In genomic region chr13:68765896-68766578, GRCm38 (mm10) we compare ENCODE assay signal across 26 mouse cellular contexts.
DNase-seq lines count a peak whose midpoint lies in the region; ATAC-seq and TF ChIP-seq lines count a peak whose summit lies in the region.
"Had no signal": no experiment of that assay in that cellular context is flagged by ENCODE, and none has a peak within 500 bp of the region (broad histone marks: within the 10 kb centered on the region; RNA-seq: fewer than 3 reads in every experiment).

No protein-coding gene starts in this region.

- H3K4me3 ChIP-seq in heart, adult 2 months, result no peak overlapping the region
- no peak overlapping the region for H3K4me3 ChIP-seq in midbrain, postnatal 0 days (ENCODE audit: low read depth, low read length)
- H3K4me3 ChIP-seq in midbrain, embryonic 15.5 days, result no peak overlapping the region
- no peak overlapping the region for H3K4me3 ChIP-seq in embryonic fibroblast, embryonic 13.5 days (ENCODE audit: insufficient read depth, low read length)
- H3K4me3 ChIP-seq: forebrain, embryonic 13.5 days; heart, embryonic 13.5 days; hindbrain, embryonic 13.5 days; layer of hippocampus, adult 2 months; liver, embryonic 15.5 days; lung, embryonic 15.5 days; neural tube, embryonic 12.5 days had no signal

- ATAC-seq in midbrain, postnatal 0 days (ENCODE audit: low FRiP score), result 0 out of 2 replicates have a peak, but pooled peaks have one; percentile 16
- no peak for ATAC-seq in midbrain, embryonic 15.5 days (replicated peaks)
- ATAC-seq: forebrain, embryonic 13.5 days; inflammation-experienced regulatory T-cells, adult 6 months; Patski had no signal

- no peak for TF ChIP-seq CTCF in heart, adult 2 months (IDR thresholded peaks at IDR 0.05)
- TF ChIP-seq CTCF in midbrain, postnatal 0 days (IDR thresholded peaks at IDR 0.05), result no peak
- no peak for TF ChIP-seq CTCF in embryonic fibroblast, embryonic 13.5 days (IDR thresholded peaks at IDR 0.05; ENCODE audit: borderline replicate concordance, insufficient read depth, low read length)

- H3K27me3 ChIP-seq in heart, adult 2 months (ENCODE audit: control insufficient read depth, insufficient read depth, low read length), result no peaks in the 10 kb centered on the region
- no peaks in the 10 kb centered on the region for H3K27me3 ChIP-seq in midbrain, postnatal 0 days (ENCODE audit: insufficient read depth, low read length)
- H3K27me3 ChIP-seq in midbrain, embryonic 15.5 days (replicated peaks), result no peaks in the 10 kb centered on the region
- H3K27me3 ChIP-seq: forebrain, embryonic 13.5 days; heart, embryonic 13.5 days; hindbrain, embryonic 13.5 days; liver, embryonic 15.5 days; lung, embryonic 15.5 days; neural tube, embryonic 12.5 days had no signal

- no peak for TF ChIP-seq POLR2A in heart, adult 2 months (IDR thresholded peaks at IDR 0.05; ENCODE audit: insufficient read depth, low read depth, low read length)
- no peak for TF ChIP-seq POLR2A in embryonic fibroblast, embryonic 13.5 days (IDR thresholded peaks at IDR 0.05; ENCODE audit: low read depth, low read length)

- H3K36me3 ChIP-seq in heart, adult 2 months (ENCODE audit: control insufficient read depth, insufficient read depth, low read length), result no peaks in the 10 kb centered on the region
- no peaks in the 10 kb centered on the region for H3K36me3 ChIP-seq in midbrain, postnatal 0 days (ENCODE audit: insufficient read depth, low read length)
- no peaks in the 10 kb centered on the region for H3K36me3 ChIP-seq in midbrain, embryonic 15.5 days (replicated peaks)
- H3K36me3 ChIP-seq: heart, embryonic 13.5 days; hindbrain, embryonic 13.5 days; liver, embryonic 15.5 days; lung, embryonic 15.5 days; neural tube, embryonic 12.5 days had no signal

- no peak overlapping the region for H3K4me2 ChIP-seq in midbrain, postnatal 0 days (ENCODE audit: low read depth, low read length, poor library complexity, severe bottlenecking)
- no peak overlapping the region for H3K4me2 ChIP-seq in midbrain, embryonic 15.5 days
- H3K4me2 ChIP-seq: forebrain, embryonic 13.5 days; heart, embryonic 13.5 days; hindbrain, embryonic 13.5 days; liver, embryonic 15.5 days; lung, embryonic 15.5 days; midbrain, embryonic 11.5 days; neural tube, embryonic 12.5 days had no signal

- H3K27ac ChIP-seq in heart, adult 2 months, result no peak overlapping the region
- no peak overlapping the region for H3K27ac ChIP-seq in midbrain, postnatal 0 days (ENCODE audit: low read depth, low read length)
- no peak overlapping the region for H3K27ac ChIP-seq in midbrain, embryonic 15.5 days
- H3K27ac ChIP-seq in embryonic fibroblast, embryonic 13.5 days (ENCODE audit: insufficient read depth, low read length), result peak overlapping the region; percentile 64
- H3K27ac ChIP-seq: forebrain, embryonic 13.5 days; heart, embryonic 13.5 days; hindbrain, embryonic 13.5 days; layer of hippocampus, adult 2 months; liver, embryonic 15.5 days; lung, embryonic 15.5 days; macrophage; neural tube, embryonic 12.5 days had no signal

- DNase-seq in heart, adult 11 months, result peak; percentile 17
- no peak for DNase-seq in heart, adult 2 months
- DNase-seq in midbrain, postnatal 0 days (ENCODE audit: low spot score), result no peak
- no peak for DNase-seq in urinary bladder, postnatal 14 days (ENCODE audit: low spot score)
- no peak for DNase-seq in layer of hippocampus, postnatal 25 days (ENCODE audit: extremely low spot score in 1 of 2, low spot score in 1 of 2)
- DNase-seq: adrenal gland, postnatal 36 days; cerebellum, adult 9-10 months; heart, adult 18-20 months; kidney, adult 18-20 months; kidney, postnatal 25 days; liver; right cerebral cortex, postnatal 14 days; spleen, adult 18-20 months had no signal

- intact Hi-C loops in heart, adult 2 months (cut with DNase I), result no loop called here

- no peaks in the 10 kb centered on the region for H3K9me3 ChIP-seq in midbrain, postnatal 0 days (ENCODE audit: low read length)
- H3K9me3 ChIP-seq in midbrain, embryonic 15.5 days, result no peaks in the 10 kb centered on the region
- H3K9me3 ChIP-seq: forebrain, embryonic 13.5 days; heart, embryonic 13.5 days; hindbrain, embryonic 13.5 days; liver, embryonic 15.5 days; lung, embryonic 15.5 days; neural tube, embryonic 12.5 days had no signal

- no peaks in the 10 kb centered on the region for H3K4me1 ChIP-seq in heart, adult 2 months (ENCODE audit: control insufficient read depth, insufficient read depth, low read length)
- no peaks in the 10 kb centered on the region for H3K4me1 ChIP-seq in midbrain, postnatal 0 days (ENCODE audit: insufficient read depth, low read length)
- H3K4me1 ChIP-seq in midbrain, embryonic 15.5 days, result no peaks in the 10 kb centered on the region
- H3K4me1 ChIP-seq in embryonic fibroblast, embryonic 13.5 days (ENCODE audit: control insufficient read depth, insufficient read depth, low read length), result no peaks in the 10 kb centered on the region
- H3K4me1 ChIP-seq: forebrain, embryonic 13.5 days; heart, embryonic 13.5 days; hindbrain, embryonic 13.5 days; liver, embryonic 15.5 days; lung, embryonic 15.5 days; neural tube, embryonic 12.5 days had no signal

- 69% methylated on average over 8 of the region's 8 CpGs for WGBS in heart, adult 2 months
- WGBS in midbrain, postnatal 0 days, result 83% methylated on average over 8 of the region's 8 CpGs
- 83% methylated on average over 8 of the region's 8 CpGs for WGBS in midbrain, embryonic 15.5 days

- TF ChIP-seq EP300 in heart, adult 2 months (IDR thresholded peaks at IDR 0.05; ENCODE audit: insufficient read depth, low read depth, low read length), result no peak

- H3K79me2 ChIP-seq in heart, adult 2 months (replicated peaks; ENCODE audit: control insufficient read depth, insufficient read depth, low read length), result no peaks in the 10 kb centered on the region

- H3K9ac ChIP-seq in heart, adult 2 months (ENCODE audit: low read depth, low read length), result no peak overlapping the region
- H3K9ac ChIP-seq in midbrain, postnatal 0 days (replicated peaks; ENCODE audit: low read length, poor library complexity, severe bottlenecking), result no peak overlapping the region
- no peak overlapping the region for H3K9ac ChIP-seq in midbrain, embryonic 15.5 days
- H3K9ac ChIP-seq: forebrain, embryonic 13.5 days; heart, embryonic 13.5 days; hindbrain, embryonic 13.5 days; liver, embryonic 15.5 days; lung, embryonic 15.5 days; neural tube, embryonic 12.5 days had no signal
